Mouse (Mus musculus) liver, adult (tissue): Measurements from ENCODE around the gene Adam12.

ENCODE experiments used
- GATA4 ChIP-seq: IDR thresholded peaks from 2 replicates; pipeline ENCODE4 v1.6.1; 2014; ENCODE audit warnings: mild to moderate bottlenecking, low read length; ENCODE audit not compliant: insufficient replicate concordance

Gene Adam12

GRCm38 (mm10) chr7:133876139-133876538 lies 355.8 kb downstream of the Adam12 start:
- no peak for TF ChIP-seq GATA4

- no peak for TF ChIP-seq GATA4
These were observed 359.2 kb downstream of the Adam12 start for GRCm38 (mm10) chr7:133872701-133873100.

DNA sequence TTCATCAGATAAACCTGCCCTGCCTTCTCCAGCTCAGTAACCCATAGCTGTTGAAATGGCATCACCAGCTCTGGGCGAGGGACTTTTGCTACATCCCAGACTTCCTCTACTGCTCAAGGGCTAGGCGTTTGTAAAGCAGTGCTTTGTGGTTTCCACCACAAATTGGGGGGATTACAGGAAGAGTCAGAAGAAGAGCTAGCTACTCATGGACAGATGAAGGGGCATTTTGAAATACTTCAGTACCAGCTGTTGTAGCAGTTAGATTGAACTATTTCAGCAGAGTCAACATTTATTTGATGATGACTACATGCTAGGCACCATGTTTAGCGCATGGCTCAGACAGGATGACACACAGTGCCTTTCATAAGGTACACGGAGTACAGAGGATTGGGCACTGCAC lies 361.7 kb downstream of the Adam12 start:
- no peak for TF ChIP-seq GATA4

- TF ChIP-seq GATA4: no peak
These were observed 368.3 kb downstream of the Adam12 start for GRCm38 (mm10) chr7:133863684-133864083.

- no peak for TF ChIP-seq GATA4
These were observed 368.8 kb downstream of the Adam12 start for GRCm38 (mm10) chr7:133863151-133863550.

DNA sequence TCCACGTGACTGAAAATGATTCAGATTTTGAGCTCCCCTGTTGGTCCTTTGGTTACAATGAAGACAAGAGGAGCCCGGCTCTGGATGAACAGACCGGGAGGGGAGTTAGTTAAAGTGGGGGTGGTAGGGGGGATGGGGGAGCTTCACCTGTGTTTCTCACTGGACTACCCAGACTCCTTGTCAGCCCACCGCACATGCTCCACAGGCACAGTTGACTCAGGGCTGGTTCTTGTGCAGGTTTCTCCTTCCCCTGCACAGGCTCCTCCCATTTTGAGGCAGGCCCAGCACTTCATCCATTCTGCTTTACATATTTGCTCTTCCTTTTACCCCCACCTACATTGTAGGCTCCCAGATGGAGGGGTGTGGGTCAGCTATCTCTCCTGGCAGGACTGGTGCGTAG lies 369.2 kb downstream of the Adam12 start:
- no peak for TF ChIP-seq GATA4

DNA sequence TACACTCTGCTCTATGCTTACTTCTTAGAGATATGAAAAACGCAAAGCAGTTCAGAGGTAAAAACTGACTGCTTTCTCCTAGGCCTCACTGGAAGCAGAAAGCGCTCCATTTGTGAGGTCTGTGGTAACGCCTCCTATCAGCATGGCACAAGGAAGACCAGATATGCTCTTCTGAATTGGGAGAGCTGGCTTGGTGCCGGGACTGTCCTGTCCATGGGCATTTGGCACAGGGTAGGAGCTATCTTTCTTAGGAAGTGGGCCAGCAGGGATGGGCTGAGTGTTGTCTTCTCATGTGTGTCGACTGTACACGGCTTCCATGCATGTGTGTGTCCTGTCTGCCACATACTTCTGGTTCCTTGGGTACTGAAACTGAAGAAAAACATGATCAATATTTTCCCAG lies 369.7 kb downstream of the Adam12 start:
- TF ChIP-seq GATA4: no peak

GRCm38 (mm10) chr7:133859548-133859947 lies 372.4 kb downstream of the Adam12 start:
- TF ChIP-seq GATA4: no peak

- no peak for TF ChIP-seq GATA4
These were observed 373.4 kb downstream of the Adam12 start for GRCm38 (mm10) chr7:133858506-133858905.

DNA sequence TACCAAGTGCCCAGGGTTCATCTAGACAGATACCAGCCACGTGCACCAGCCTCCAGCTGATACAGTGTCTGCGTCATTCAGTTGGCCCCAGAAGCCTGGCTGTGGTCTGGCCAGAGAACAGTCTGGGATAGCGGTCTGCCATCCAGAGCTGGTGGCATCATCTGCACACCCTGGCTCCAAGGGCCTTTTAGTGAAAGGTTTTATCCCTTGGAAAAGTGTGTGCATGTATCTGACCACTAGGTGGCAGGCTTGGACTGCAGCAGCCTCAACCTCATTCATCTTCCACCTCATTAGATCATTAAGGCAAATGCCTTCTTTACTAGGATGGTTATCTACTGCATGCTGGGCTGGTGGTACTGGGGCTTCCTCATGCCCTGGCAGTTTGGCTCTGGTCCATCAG lies 375.7 kb downstream of the Adam12 start:
- TF ChIP-seq GATA4: no peak

- no peak for TF ChIP-seq GATA4
These were observed 381.2 kb downstream of the Adam12 start for GRCm38 (mm10) chr7:133850735-133851134.

GRCm38 (mm10) chr7:133848180-133848579 lies 383.8 kb downstream of the Adam12 start:
- no peak for TF ChIP-seq GATA4

DNA sequence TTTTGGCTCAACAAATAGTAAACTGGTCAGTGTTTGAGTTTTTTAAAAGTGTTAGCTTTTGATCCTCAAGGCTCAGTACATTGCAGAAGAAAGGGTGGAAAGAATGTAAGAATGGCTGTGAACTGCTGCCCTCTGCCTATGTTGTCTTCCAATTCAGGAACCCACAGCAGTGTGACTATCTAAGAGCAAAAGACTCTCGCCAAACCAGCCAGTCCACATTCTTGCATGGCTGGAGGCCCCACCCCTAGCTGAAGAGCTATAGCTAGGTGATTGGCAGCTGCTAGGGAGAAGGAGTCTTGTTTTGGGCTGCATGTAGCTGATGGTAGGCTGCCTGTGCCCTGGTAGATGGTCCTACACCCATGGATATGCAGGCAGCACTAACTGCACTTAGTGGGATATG lies 384.8 kb downstream of the Adam12 start:
- no peak for TF ChIP-seq GATA4

GRCm38 (mm10) chr7:133842079-133842478 lies 389.9 kb downstream of the Adam12 start:
- TF ChIP-seq GATA4: no peak

DNA sequence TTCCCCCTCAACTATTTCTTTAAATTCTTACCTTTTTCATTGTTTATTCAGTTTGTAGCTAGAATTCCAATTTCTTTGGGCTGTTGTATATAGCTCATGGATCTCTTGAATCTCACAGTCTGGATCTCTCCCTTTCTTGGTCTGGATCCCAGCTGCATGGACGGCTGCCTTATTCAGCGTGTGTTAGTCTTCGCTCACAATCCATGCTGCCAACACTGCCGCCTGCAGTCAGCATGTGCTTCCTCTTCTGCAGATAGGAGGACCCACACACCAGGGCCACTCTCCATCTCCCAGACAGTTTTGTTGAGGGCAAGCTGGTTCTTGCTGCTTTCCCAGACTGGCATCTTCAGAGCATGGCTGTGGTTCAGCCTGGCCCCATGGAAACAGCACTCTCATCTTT lies 392.4 kb downstream of the Adam12 start:
- TF ChIP-seq GATA4: no peak
